Mouse (Mus musculus) liver, adult 2 months (tissue): ENCODE data around the gene Polr2l.

Experiments used
- CTCF ChIP-seq: fragments of 200-500 bp; IDR thresholded peaks from 2 replicates; pipeline ENCODE4 v1.5.1; 2011; ENCODE audit warnings: low read depth, low read length, control low read depth
- POLR2A ChIP-seq: fragments of 200-500 bp; IDR thresholded peaks from 2 replicates; pipeline ENCODE4 v1.6.1; 2011; ENCODE audit warnings: low read length, control low read depth; ENCODE audit not compliant: insufficient read depth; ENCODE audit errors: extremely low read depth

- TF ChIP-seq POLR2A (no peak), CTCF (no peak)
Observed at GRCm38 (mm10) chr7:141468164-141468521, 6.8 kb downstream of the Polr2l start.
